Mouse (Mus musculus) CD4-positive, CD25-positive, alpha-beta regulatory T cell, adult 2 months (primary cell): ENCODE results near the gene Prdm16.

Experiments
- DNase-seq: peaks from one replicate; pipeline ENCODE4 v3.0.0-alpha.2; 2012; ENCODE audit warnings: low read depth, low spot score

Gene Prdm16

GRCm38 (mm10) chr4:154480544-154481260, 156.0 kb downstream of the Prdm16 start:
- no peak for DNase-seq

- DNase-seq = no peak
Measured at GRCm38 (mm10) chr4:154480143-154480542, 156.5 kb downstream of the Prdm16 start.

GRCm38 (mm10) chr4:154478933-154479613, 157.6 kb downstream of the Prdm16 start:
- no peak for DNase-seq

GRCm38 (mm10) chr4:154473571-154474307, 162.9 kb downstream of the Prdm16 start:
- DNase-seq = no peak

GRCm38 (mm10) chr4:154472569-154472968, 164.1 kb downstream of the Prdm16 start:
- no peak for DNase-seq

- DNase-seq = no peak
Measured at GRCm38 (mm10) chr4:154471447-154472101, 165.1 kb downstream of the Prdm16 start.

GRCm38 (mm10) chr4:154466305-154466704, 170.4 kb downstream of the Prdm16 start:
- peak; percentile 2 for DNase-seq

- DNase-seq = no peak
Measured at GRCm38 (mm10) chr4:154465123-154465522, 171.6 kb downstream of the Prdm16 start.

- DNase-seq = no peak
Measured at GRCm38 (mm10) chr4:154460021-154460420, 176.7 kb downstream of the Prdm16 start.

- no peak for DNase-seq
Measured at GRCm38 (mm10) chr4:154457756-154458155, 178.9 kb downstream of the Prdm16 start.

GRCm38 (mm10) chr4:154456265-154456822, 180.3 kb downstream of the Prdm16 start:
- DNase-seq = no peak

- DNase-seq = no peak
Measured at GRCm38 (mm10) chr4:154450441-154450840, 186.2 kb downstream of the Prdm16 start.

- DNase-seq = no peak
Measured at GRCm38 (mm10) chr4:154450036-154450435, 186.6 kb downstream of the Prdm16 start.

- no peak for DNase-seq
Measured at GRCm38 (mm10) chr4:154449343-154449742, 187.3 kb downstream of the Prdm16 start.

GRCm38 (mm10) chr4:154445721-154446120, 191.0 kb downstream of the Prdm16 start:
- no peak for DNase-seq

- no peak for DNase-seq
Measured at GRCm38 (mm10) chr4:154442645-154443304, 193.9 kb downstream of the Prdm16 start.

GRCm38 (mm10) chr4:154439455-154440052, 197.1 kb downstream of the Prdm16 start:
- no peak for DNase-seq

- no peak for DNase-seq
Measured at GRCm38 (mm10) chr4:154438610-154439009, 198.1 kb downstream of the Prdm16 start.

GRCm38 (mm10) chr4:154429770-154430169, 206.9 kb downstream of the Prdm16 start:
- DNase-seq = no peak

GRCm38 (mm10) chr4:154426901-154427300, 209.8 kb downstream of the Prdm16 start:
- DNase-seq = no peak

GRCm38 (mm10) chr4:154425284-154425683, 211.4 kb downstream of the Prdm16 start:
- DNase-seq = no peak
